Mouse (Mus musculus) cerebellum, postnatal 10 days (tissue): ENCODE results near the gene Ackr3.

Source experiments
- DNase-seq, 2 experiments: peaks; one replicate each; pipeline ENCODE4 v3.0.0; 2021; ENCODE audit warnings: mixed read lengths in 2 of 2

The Ackr3 gene

GRCm38 (mm10) chr1:90203783-90204690, at the start of gene Ackr3:
TSS of gene Ackr3 (plus strand) at chr1:90203980.
- peak; percentile 88 for DNase-seq

GRCm38 (mm10) chr1:90156589-90156988, 47.2 kb upstream of the Ackr3 start:
- no peak for DNase-seq

GRCm38 (mm10) chr1:90159927-90160326, 43.9 kb upstream of the Ackr3 start:
- DNase-seq: peak; percentile 23 to 29

GRCm38 (mm10) chr1:90161623-90162022, 42.2 kb upstream of the Ackr3 start:
- DNase-seq: peak; percentile 21 to 40

GRCm38 (mm10) chr1:90162379-90162857, 41.4 kb upstream of the Ackr3 start:
- DNase-seq: no peak

GRCm38 (mm10) chr1:90163161-90163560, 40.6 kb upstream of the Ackr3 start:
- no peak for DNase-seq

- DNase-seq: peak in 1 of 2 experiments; percentile 8
Measured at GRCm38 (mm10) chr1:90164319-90164718, 39.5 kb upstream of the Ackr3 start.

GRCm38 (mm10) chr1:90174338-90174737, 29.4 kb upstream of the Ackr3 start:
- no peak for DNase-seq

- DNase-seq: peak in 1 of 2 experiments; percentile 17
Measured at GRCm38 (mm10) chr1:90176223-90176622, 27.6 kb upstream of the Ackr3 start.

- no peak for DNase-seq
Measured at GRCm38 (mm10) chr1:90177565-90177964, 26.2 kb upstream of the Ackr3 start.

- no peak for DNase-seq
Measured at GRCm38 (mm10) chr1:90177978-90178377, 25.8 kb upstream of the Ackr3 start.

- no peak for DNase-seq
Measured at GRCm38 (mm10) chr1:90180479-90180878, 23.3 kb upstream of the Ackr3 start.

- no peak for DNase-seq
Measured at GRCm38 (mm10) chr1:90180966-90181699, 22.6 kb upstream of the Ackr3 start.

GRCm38 (mm10) chr1:90182521-90182920, 21.3 kb upstream of the Ackr3 start:
- no peak for DNase-seq

- no peak for DNase-seq
Measured at GRCm38 (mm10) chr1:90183602-90184001, 20.2 kb upstream of the Ackr3 start.

GRCm38 (mm10) chr1:90186173-90186572, 17.6 kb upstream of the Ackr3 start:
- no peak for DNase-seq

GRCm38 (mm10) chr1:90186874-90187273, 16.9 kb upstream of the Ackr3 start:
- DNase-seq: no peak

GRCm38 (mm10) chr1:90189046-90189445, 14.7 kb upstream of the Ackr3 start:
- no peak for DNase-seq

GRCm38 (mm10) chr1:90201246-90201645, 2.5 kb upstream of the Ackr3 start:
- DNase-seq: no peak

- DNase-seq: no peak
Measured at GRCm38 (mm10) chr1:90201655-90202054, 2.1 kb upstream of the Ackr3 start.

GRCm38 (mm10) chr1:90202207-90202978, 1.4 kb upstream of the Ackr3 start:
- DNase-seq: peak; percentile 96 to 97

GRCm38 (mm10) chr1:90203341-90203740, 439 bp upstream of the Ackr3 start:
- DNase-seq: no peak

- no peak for DNase-seq
Measured at GRCm38 (mm10) chr1:90204821-90205220, 1.0 kb downstream of the Ackr3 start.
